Mouse (Mus musculus): ENCODE results near the gene Dkc1. TPM values are rescaled to one million over a fixed set of nuclear protein-coding genes. Genes with fewer than 3 reads are reported as not detected.

Dkc1 gene
- polyA plus RNA-seq, 1 experiment from 2014 or later, result 113 TPM

- H3K4me2 ChIP-seq (replicated peaks), result no peak overlapping the region
- 79% methylated on average over 2 of the region's 2 CpGs for WGBS
- no peak for ATAC-seq (ENCODE audit: insufficient number of reproducible peaks, low FRiP score, low TSS enrichment, low read depth)
These were observed 54.6 kb downstream of the Dkc1 start for GRCm38 (mm10) chrX:75150304-75150703.

GRCm38 (mm10) chrX:75152249-75152648 is 56.6 kb downstream of the Dkc1 start:
- Histone ChIP-seq H3K9ac (no peak overlapping the region), H3K36me3 (no peaks in the 10 kb centered on the region), H3K27me3 (no peaks in the 10 kb centered on the region), H3K4me2 (replicated peaks) (no peak overlapping the region), H3K4me1 (no peaks in the 10 kb centered on the region), H3K4me3 (replicated peaks) (no peak overlapping the region), H3K9me3 (replicated peaks) (no peaks in the 10 kb centered on the region), H3K27ac (replicated peaks) (no peak overlapping the region)
- WGBS, result 76% methylated on average over 1 of the region's 1 CpGs
- no peak for ATAC-seq (ENCODE audit: insufficient number of reproducible peaks, low FRiP score, low TSS enrichment, low read depth)

More at GRCm38 (mm10) chrX:75150304-75150703, 54.6 kb downstream of the Dkc1 start:
- Histone ChIP-seq H3K27ac (replicated peaks) (no peak overlapping the region), H3K4me3 (replicated peaks) (no peak overlapping the region), H3K27me3 (no peaks in the 10 kb centered on the region), H3K9me3 (replicated peaks) (no peaks in the 10 kb centered on the region), H3K4me1 (no peaks in the 10 kb centered on the region), H3K9ac (no peak overlapping the region), H3K36me3 (no peaks in the 10 kb centered on the region)

- Histone ChIP-seq H3K4me2 (replicated peaks) (peak overlapping the region; percentile 55), H3K4me3 (replicated peaks) (peak overlapping the region; percentile 44), H3K27me3 (no peaks in the 10 kb centered on the region), H3K27ac (replicated peaks) (no peak overlapping the region), H3K9ac (no peak overlapping the region), H3K9me3 (replicated peaks) (no peaks in the 10 kb centered on the region), H3K36me3 (no peaks in the 10 kb centered on the region), H3K4me1 (no peaks in the 10 kb centered on the region)
- ATAC-seq (ENCODE audit: insufficient number of reproducible peaks, low FRiP score, low TSS enrichment, low read depth), result peak; percentile 72
- 24% methylated on average over 39 of the region's 49 CpGs for WGBS
These were observed 60.1 kb downstream of the Dkc1 start for GRCm38 (mm10) chrX:75155576-75156243.

Other genes starting within 250 kb of the Dkc1 start
- 2.7 and 3.0 TPM in 2 replicates for gene Gab3, start 10.4 kb upstream of the Dkc1 start, polyA plus RNA-seq (2015; fragmentation: Nextera tagmentation; extraction: Ambion mirVana)
- 56.7 and 57.1 TPM in 2 replicates for gene Mpp1, start 35.2 kb downstream of the Dkc1 start, polyA plus RNA-seq (2015; fragmentation: Nextera tagmentation; extraction: Ambion mirVana)
- gene Smim9, start 67.9 kb downstream of the Dkc1 start, polyA plus RNA-seq (2015; fragmentation: Nextera tagmentation; extraction: Ambion mirVana), result not detected in 2 replicates

All from embryonic facial prominence, embryonic 15.5 days (tissue).